Mouse (Mus musculus) lung, adult 2 months (tissue): ENCODE results near the gene Immp2l.
"Not testable (repeated sequence)": the region's sequence is repeated elsewhere in the genome, so short reads cannot be mapped to it uniquely, and the experiment has no call there.

Experiments used
- CTCF ChIP-seq: fragments of 200-500 bp; IDR thresholded peaks from 2 replicates; pipeline ENCODE4 v1.5.1; 2011; ENCODE audit warnings: mild to moderate bottlenecking, low read length, control low read depth; ENCODE audit not compliant: insufficient read depth
- POLR2A ChIP-seq: fragments of 200-500 bp; IDR thresholded peaks from 2 replicates; pipeline ENCODE4 v1.6.1; 2011; ENCODE audit warnings: low read depth, mild to moderate bottlenecking, control low read depth, low read length, borderline replicate concordance; ENCODE audit errors: extremely low read depth

DNA sequence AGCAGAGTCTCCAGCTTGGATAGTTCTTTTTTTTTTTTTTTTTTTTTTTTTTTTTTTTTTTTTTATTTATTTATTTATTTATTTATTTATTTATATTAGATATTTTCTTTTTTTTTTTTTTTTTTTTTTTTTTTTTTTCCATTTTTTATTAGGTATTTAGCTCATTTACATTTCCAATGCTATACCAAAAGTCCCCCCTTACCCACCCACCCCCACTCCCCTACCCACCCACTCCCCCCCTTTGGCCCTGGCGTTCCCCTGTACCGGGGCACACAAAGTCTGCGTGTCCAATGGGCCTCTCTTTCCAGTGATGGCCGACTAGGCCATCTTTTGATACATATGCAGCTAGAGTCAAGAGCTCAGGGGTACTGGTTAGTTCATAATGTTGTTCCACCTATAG, 753.9 kb downstream of the Immp2l start:
- not testable (repeated sequence) for TF ChIP-seq CTCF, POLR2A
